Mouse (Mus musculus): ENCODE results near the gene Ccdc42. TPM values are rescaled to one million over a fixed set of nuclear protein-coding genes. Genes with fewer than 3 reads are reported as not detected.

The Ccdc42 gene
- total RNA-seq, 2 experiments from 2014 or later: not detected

DNA sequence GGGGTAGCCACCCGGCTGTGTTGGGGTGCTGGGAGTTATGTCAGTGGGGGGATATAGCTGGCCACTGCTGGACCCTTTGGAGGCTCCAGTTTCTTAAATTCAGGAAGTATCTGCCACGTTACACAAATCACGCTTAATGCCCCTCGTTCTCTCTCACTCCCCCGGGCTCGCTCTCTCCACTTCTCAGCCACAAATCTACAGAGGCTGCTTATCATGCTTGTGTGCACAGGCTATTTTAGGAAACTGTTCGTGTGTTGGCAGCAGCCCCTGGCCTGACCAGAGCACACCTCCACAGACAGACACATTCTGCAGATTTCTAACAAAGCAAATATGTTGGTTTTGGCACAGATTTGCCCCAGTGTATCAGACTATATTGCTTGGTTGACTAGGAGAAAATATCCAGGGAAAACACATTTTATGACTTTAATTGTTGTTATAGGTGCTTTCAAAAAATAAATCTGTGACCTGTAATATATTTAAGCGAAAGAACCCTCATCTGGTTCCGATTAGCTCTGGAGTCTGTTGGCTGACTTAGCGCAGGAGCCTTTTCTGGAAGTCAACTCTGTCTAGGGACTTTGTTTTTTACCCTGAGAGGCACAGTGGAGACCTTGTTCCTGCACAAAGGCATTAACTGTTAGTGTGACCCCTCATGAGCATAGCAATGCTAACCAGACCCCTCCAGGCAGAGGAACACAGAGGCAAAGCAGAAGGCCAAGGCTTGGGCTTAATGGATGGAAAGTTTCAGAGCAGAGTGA, 51.2 kb downstream of the Ccdc42 start:
- peak; percentile 33 to 59 for DNase-seq
- intact Hi-C loops (cut with DNase I): loop anchor here (5.0 kb wide), 1 partner anchor 44 kb away; no protein-coding TSS in a partner anchor

DNA sequence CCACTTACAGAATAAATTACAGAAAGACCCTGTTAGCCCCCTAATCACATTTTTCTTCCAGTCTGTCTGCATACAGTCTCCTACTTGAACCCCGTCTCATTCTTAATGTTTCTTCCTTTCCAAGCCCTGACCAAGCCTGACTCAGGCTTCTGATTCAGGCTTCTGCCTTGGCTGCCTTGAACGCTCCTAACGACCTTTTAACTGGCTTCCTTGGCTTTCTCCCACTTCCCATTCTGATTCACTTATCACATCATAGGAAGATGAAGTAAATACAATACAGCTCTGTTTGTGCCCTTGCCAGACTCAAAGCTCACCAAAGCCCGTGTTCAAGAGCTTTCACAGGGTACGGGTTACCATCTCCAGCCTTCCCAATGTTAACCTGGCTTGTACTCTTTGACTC, 54.5 kb downstream of the Ccdc42 start:
- DNase-seq: no peak
- intact Hi-C loops (cut with DNase I): no loop called here

DNA sequence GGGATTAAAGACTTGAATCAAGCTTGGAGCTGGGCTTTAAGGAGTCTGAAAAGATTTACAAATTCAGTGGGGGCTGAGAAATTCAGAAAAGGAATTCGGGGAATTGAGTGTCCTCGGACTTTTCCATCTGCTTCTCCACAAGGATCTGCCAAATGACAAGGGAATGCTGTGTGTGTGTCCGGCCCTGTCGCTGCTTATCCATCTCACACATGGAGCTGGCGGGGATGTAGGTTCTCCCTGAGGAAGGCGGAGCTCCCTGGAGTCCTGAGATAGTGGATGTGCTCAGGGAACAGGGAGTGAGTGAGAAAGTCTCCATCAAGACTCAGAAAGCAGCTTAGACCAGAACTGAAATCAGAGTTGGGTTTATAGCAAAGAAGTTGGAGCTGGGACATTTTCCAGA, 58.0 kb downstream of the Ccdc42 start:
- intact Hi-C loops (cut with DNase I): no loop called here
- peak in 1 of 2 experiments; percentile 20 for DNase-seq

Other genes with a start within 250 kb of the Ccdc42 start
- gene Ntn1, start 186.2 kb upstream of the Ccdc42 start, total RNA-seq (2021): 10 to 100 TPM; 52.7 to 55.5 TPM
- gene Pik3r5, start 154.9 kb upstream of the Ccdc42 start, total RNA-seq (2021): 1 to 10 TPM; 1.0 to 1.8 TPM
- gene Pik3r6, start 84.0 kb upstream of the Ccdc42 start, total RNA-seq (2021): 1 to 10 TPM; 8.7 to 9.2 TPM
- gene Mfsd6l, start 30.8 kb upstream of the Ccdc42 start, total RNA-seq (2021): under 1 TPM; 0.24 to 0.43 TPM
- gene Myh10, start 104.5 kb downstream of the Ccdc42 start, total RNA-seq (2021): 10 to 100 TPM; 44.0 to 46.9 TPM